Mouse (Mus musculus) gastrocnemius, adult 8-10 months (tissue): ENCODE measurements at regions not wholly inside any gene's neighbourhood (a gene's known extent, or its start where the extent isn't known, plus 50 kb on each side); places are given as distances from the start of the nearest gene placed in this dataset.

Source experiments
- DNase-seq, 2 experiments: peaks; one replicate each; pipeline ENCODE4 v3.0.0; 2022; ENCODE audit warnings: low spot score in 2 of 2

DNA sequence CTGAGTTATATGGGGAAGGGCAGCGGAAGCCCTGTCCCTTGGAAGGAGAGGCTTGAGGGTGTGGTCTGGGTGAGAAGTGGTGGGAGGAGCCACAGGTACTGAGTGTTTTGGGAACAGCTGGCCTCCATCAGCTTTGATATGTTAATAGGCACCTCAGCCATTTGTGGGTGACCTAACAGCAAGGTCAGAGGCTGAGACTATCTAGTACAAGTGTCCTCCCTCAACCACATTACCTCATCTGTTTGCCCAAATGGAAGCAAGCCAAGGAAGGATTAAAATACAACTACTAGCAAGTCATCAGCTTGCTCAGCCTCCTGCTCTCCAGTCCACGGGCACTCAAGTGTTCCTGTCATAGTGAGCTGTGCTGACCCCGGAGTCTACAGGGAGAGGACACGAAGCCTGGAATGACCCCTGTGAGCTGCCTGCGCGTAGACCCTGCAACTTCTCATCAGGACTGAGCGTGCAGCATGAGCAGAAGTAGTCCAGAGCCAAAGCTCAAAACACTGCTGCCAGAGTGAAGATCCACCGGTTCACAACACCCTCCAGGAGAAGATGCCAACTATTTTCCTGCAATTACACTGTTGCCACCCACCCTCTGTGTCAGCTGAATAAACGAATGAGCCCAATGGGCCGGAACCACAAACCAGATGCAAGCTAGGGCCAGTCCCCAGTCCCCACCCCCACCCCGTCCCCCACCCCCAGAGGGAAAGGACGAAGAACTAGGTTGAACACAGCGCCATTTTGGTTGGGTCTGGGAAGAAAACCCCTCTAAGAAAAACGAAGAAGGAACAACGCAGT lies 239.6 kb downstream of the Qk start:
- no peak for DNase-seq

DNA sequence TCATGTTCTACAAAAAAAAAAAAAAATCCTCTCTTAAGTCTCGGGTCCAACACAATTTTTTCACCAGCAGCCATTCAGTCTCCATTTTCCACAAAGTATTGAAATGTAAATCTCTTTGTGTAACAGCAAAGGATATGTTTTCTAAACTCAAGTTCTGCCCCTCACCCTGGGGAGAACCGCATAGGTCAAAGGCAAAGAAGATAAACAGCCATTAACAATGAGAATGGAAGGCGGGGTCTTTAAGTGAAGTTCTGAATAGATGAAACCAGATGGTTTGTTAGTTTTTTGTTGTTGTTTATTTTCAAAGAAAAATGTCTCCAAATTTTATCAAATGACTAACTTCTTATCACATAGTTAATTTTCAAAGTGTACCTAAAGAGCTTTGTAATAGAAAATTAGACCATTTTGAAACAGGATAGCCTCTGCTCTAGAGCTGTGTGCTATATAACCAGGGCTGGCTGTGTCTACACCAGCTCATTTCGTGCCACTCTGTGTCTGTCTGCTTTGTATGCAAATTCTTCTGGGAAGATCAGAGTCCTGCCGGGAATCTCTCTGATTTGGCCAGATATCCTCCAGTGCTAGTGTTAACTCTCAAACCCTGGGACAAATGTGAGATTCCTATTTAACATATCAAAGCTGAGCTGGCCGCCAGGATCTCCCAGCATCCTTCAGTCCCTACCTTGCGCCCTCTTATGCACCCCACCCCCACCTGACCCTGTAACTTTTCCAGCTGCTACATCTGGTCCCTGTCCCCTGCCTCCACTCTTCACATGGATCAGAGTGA lies 240.9 kb downstream of the Qk start:
- DNase-seq = no peak

DNA sequence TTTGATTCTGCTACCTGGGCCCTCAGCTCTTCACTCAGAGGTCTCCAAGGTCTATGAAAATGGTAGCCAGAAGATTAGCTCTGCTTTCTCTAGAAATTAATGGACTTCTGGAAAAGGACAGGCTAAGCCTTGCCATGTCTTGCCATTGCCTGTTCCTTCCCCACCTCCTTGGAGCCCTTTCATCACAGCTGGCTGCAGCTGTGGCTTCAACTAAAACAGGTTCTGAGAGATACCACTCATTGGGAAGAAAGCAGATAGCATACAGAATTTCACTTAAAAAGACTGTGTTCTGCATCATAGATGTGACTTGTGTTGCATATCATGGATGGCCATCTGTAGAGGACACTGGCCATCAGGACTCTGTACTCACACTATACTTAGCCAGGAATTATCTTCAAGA lies 246.4 kb downstream of the Qk start:
- DNase-seq = no peak

DNA sequence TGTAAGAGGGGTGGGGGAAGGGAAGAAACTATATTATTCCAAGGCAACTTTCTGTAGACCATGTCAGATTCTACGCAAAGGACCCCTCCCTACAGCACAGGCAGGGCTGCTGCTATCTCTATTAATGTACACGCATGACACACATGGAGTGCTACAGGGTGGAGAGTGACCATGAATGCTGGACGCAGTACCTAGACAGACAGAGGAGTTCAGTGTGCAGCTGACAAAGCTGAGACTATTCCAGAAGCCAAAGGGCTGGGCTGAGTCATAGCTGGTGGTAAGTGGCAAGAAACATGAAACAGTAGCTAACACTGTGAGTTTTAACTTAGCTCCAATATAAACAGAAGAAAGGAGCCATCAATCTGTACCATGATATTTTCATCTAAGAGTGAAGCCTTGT lies 250.4 kb downstream of the Qk start:
- DNase-seq = no peak

DNA sequence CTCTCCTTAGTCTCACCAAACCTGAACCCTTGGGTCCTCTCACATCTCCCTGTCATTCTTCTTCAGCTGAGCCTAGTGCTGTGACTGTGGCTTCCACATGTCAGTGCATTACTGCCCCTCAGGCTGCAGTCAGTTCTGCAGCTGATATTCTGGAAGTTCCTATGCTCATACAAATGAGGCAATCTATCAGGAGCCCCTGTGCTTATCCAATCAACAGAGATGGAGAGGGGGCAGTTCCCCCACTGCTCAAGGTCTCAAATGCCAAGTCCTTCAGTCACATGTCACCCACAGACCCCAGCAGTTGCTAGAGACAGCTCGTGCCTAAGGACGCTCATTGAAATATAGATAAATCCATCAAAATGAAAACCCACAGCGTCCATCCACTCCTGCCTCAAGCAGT lies 254.5 kb downstream of the Qk start:
- no peak for DNase-seq

DNA sequence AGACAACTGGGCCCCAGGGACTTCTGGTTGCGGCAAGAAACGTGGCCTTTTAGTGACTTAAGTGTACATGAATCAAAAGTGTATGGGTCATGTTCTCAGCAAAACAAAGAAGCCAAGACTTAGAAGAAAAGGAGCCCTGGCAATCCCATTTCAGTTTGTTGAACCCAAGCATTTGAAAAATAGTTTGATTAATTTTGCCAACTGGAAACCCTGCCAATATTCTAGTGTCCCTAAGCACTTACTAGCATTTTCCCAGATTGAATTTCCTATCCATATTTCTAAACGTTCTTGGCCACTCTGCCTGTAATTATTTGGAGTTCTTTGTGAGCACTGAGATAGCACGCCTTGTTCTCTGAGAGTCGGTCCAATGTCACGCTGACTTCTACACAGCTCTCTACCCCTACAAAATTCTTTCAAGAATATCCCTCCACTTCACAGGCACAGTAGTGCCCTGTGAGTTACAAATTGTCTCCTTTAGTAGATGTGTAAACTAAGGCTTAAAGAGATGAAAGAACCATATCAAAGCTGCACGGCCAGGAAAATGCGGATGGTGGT lies 257.0 kb downstream of the Qk start:
- no peak for DNase-seq

DNA sequence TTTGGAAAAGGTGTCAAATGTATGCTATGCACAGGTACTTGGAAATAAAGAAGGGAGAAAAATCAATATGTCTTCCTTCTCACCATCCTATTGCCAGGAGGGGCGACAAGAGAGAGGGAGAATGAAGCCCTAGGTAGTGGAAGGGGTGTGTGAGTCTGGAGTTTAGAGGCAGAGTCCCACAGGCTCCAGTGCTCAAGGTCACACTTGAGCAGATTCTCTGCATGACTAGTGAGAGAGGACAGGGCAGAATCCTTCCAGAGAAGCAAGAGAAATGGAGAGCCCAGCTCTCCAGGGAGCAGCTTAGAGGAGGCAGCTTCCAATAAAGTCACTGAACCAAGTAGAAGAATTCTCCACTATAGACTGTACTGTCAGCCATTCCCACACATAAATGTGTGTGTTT lies 261.9 kb downstream of the Qk start:
- DNase-seq = no peak

DNA sequence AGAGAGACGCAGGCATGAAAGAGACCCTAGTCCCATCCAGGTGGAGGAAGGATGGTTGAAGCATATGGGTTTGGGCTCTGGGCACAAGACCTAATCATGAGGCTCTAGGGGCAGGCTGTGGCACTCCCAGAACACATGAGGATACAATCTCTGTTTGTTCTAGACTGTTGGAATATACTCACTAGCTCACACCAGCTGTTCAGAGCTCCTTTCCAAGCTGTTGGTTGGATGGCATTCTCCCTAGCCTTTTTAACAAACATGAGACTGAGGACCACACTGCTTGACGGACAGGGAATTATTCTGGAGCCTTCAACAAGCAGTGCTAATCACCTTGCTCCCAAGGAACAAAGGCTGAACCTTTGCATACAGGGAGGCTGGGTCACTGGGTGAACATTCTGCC lies 263.6 kb downstream of the Qk start:
- DNase-seq = no peak

DNA sequence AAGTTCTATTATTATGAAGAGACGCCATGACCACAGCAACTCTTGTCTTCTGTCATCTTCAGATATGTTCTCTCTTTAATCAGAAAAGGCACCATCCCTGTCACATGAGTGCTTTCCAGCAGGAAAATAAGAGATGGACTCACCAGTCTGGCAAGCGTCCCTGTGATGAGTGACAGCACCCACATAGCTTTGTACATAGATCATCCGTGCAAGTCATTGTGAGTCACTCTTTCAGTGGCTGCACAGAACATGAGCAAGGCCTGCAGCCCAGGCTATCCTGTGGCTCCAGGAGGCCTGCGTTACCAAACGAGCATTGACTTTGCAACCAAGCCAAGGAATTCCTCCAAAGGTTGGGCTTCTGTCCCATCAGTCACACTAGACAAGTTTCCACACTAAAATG lies 265.3 kb downstream of the Qk start:
- no peak for DNase-seq

DNA sequence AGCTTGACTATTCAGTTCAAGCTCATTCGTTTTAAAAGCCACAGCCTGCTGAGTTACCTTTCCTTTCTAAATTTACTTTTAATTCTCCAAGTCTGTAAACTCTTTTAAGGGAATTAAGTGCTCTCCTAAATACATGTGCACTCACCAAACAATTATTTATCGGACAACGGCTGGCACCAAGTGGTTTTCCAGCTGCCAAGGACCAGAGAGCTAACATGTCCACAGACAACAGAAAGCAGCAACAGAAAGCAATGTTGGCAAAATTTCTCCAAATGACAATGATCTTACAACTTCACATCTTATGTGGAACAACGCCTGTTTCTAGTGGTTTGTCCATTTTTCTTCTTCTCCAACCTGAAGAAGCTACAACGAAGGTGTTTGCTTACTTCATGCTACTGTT lies 275.3 kb downstream of the Qk start:
- no peak for DNase-seq

DNA sequence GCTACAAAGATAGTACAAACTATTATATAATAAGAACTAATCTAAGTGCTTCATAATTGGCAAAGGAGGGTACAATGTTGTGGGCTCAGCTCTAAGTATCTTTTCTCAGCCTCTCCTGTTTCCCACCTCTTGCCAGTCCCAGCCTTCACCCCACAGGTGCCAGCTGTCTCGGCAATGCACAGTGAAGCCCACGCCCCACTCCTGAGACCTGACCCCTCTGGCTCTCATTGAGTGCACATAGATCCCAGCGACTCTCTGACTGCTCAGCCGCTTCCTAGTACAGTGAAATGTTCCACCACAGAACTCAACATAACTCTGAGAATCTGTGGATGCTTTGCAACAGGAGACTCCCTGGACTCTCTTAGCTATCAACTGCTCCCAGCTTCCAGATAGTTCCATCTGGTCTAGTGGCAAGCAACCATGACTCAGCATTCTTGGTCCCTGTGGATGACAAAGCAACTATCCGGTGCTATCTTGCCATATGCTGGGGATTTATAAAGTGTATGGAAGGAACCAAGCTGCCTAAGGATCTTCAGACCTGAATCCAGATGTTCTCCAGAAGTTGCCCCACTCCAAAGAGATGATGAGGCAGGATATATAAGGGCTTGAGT lies 277.5 kb downstream of the Qk start:
- DNase-seq = no peak

DNA sequence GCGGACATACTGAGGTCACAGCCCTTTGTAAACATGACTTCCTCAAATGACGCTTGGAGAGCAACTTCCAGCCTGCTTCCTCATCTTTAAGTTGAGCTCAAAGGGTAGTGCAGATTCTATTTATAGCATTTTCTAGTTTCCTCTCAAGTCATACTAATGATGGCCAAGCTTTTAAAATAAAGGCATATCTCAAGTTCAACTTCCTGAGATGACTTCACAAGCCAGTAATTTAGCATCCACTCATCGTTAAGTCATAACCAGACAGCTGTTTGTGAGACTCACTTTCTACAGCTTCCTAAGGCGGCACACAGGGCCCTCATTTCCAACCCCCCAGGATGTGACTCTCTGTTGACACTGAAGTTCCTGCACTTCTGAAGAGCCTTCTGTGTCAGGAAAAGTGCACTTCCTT lies 278.7 kb downstream of the Qk start:
- no peak for DNase-seq

DNA sequence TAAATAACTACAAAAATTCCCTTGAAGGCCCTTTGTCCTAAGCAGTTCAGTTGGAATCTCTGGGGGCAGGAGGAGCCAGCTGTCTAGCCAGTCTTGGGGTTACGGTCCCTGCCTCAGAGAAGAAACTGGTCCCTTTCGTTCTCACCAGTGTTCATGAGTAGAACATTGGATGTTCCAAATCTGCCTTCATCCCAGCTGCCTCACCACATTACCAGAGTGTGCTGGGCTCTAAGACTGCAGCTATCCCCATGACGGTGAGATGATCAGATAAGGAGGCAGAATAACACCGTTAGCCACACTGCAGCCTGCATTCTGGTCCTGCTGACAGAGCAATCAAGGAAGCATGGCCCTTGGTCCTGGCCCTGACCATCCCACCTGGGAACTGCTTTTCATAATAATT lies 279.3 kb downstream of the Qk start:
- DNase-seq = no peak

DNA sequence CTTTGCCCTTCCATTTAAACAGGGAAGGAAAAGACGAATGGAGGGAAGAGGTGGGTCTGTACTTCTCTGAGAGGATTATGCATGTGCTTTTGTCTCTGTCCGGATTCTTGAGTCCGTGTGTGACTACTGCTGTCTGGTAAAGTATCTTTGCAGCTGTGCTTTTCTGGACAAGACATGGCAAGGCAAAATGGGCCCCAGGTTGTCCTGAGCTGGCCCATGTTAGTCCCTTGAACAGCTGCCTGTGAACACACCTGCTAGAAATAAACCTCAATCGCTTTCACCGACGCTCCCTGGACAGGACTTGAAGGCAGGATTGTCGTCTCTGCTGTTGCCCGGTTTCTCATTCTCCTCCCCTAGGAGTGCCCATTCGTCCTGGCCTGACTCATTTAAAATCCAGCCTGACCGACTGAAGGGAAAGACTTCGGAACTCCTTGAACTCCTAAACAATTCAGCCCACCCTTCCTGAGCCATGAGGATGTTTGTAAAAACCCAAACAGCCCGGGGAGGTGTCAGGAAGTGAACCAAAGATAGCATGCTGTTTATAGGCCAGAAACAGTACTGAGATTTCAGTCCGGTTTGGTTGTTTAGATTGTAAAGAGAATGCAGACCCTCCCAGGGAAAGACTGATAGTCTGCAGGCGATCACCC lies 281.7 kb downstream of the Qk start:
- no peak for DNase-seq

DNA sequence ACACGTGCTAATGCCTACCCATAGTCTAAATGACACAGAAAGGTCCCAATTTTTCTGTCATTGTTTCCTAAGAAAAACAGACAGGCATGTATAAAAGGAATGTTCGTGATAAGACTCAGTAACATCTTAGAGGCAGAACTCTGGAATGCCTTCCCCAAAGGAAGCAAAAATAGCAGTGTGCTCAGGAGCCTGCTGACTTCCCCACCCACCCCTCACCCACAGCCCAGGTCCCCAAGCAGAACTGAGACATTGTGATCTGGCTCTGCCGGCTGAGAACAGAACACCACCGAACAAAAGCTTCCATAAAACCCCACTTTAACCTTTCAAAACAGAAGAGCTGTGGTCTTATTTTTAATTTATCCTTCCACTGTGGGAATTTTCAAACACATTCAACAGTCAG lies 286.1 kb downstream of the Qk start:
- no peak for DNase-seq

DNA sequence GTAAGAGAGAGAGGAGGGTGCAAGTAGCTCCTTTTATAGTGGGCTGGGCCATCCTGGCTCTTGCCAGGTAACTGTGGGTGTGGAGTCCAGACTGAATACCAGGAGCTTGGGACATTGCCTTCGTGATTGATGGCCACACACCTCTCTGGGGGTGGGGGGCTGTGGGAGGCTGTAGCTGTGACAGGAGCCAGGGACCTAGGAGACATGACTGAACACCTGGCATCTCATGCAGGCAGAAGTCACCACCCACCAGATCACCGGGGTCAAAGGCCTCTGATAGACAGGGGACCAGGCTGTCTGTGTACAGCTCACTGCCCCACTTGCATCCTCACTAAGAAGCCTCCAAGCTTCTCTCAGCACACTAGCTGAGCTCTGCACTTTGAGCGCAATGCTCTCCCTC lies 288.6 kb downstream of the Qk start:
- DNase-seq = no peak

DNA sequence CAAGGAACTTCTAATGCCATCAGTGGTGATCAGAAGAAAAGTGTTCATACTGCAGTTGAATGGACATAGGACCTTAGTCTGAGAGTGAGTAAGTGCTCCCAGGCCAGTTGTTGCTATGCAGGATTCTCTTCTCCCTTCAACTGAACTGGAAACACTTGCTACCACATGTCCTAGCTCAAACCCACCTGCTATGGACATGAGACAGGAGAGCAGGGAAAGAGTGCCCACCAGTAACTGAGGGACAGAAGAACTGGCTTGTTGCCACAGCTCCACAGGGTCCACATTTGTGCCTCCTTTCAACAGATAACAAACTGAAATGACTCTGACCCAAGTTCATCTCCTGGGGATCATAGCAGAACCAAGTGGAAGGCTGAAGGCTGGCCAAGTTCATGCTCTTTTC lies 292.9 kb downstream of the Qk start:
- DNase-seq = no peak

DNA sequence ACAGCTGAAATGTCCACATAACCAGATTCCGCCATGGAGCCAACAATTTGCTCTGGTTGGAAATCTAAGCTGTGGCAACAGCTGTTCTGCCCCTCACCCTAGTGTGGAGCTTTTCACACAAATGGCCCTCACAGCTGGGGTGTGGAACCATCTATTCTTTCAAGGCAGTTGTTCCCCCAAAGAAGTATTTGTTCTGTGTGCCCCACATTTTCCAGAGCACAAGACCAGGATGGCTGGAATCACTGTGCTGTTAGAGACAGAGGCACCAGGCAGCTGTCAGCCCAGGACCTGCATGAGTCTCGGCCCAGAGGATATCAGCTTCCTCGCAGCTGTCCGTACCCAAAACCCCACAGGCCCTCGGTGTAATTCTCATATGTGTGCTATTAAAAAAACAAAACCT lies 294.4 kb downstream of the Qk start:
- DNase-seq = no peak

DNA sequence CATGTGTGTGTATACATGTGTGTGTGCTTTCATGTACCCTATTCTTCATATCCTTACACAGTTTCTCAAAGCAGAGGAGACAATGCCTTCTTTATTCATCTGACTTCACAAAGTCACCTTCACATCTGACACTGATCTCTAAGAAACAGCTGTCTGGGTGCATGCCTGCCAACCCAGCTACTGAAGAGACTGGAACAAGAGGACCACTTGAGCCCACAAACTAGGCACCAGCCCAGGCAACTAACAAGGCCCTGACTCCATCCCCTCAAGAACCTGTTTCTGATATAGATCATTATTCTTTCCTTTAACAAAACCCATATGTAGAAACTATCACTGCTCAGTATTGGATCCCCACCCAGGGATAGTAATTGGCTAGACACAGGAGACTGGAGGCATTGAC lies 295.3 kb downstream of the Qk start:
- DNase-seq = no peak

DNA sequence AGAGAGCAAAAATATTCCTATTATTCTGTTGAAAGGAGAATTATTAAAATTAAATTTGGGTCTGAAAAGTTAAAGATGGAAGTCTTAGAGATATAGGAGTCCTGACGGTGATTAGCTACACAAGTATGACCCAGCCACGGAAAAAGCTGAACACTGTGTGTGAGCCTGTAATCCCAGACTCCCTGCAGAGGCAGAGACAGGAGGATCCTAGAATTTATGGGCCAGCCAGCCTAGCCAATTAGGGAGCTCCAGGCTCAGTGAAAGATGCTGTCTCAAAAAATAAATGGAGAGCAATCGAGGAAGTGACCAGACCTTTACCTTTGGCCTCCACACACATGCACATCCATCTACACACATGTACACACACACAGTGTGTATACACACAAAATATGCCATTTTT lies 307.5 kb downstream of the Qk start:
- no peak for DNase-seq

DNA sequence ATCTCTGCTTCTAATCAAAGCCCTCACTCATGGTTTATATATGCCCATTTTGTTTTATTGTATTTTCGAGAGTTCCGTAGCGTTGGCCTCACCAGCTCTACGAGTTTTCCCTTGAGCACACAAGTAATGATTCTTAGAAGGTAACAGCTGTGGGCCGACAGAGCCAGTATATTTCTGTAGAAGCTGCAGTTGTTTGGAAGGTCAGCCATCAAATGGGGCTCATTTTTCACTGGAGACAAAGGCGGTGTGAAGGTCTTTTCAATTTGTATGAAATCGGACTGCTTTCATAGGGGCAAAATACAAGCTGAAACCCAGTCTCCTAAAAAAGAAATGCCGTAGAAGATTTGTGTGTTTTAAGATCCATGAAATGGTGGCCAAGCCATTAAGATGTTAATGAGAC lies 307.9 kb downstream of the Qk start:
- no peak for DNase-seq

DNA sequence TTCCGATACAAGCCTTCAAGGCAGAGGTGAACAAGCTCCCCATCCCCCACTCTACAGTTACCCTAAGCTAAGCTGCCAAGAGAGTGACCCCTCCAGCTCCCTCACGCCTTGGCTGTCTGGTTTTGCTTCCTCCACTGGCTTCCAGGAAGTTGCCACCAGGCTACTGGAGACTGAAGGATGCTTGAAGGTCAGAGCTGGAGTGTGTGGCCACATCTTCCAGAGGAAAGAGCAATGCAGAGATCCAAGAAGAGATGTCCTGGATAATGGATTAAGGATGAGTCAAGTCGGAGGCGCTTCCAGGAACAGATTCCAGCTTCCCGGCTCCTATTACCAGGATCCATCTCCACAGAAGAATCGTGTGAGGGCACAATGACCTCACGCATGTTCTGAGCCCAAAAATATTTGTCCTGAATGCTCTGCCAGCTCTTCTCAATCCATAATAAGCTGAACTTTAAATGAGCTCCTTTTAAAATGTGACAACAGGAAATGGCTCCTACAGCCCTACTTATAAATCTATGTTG lies 318.5 kb downstream of the Qk start:
- peak; percentile 36 to 58 for DNase-seq
